Mouse (Mus musculus) embryo, embryonic 9.5 days (tissue): ENCODE measurements around the gene Plpp1.
A peak's percentile ranks its signal among the peaks of the same experiment; 100 is the strongest.

Source experiments
- DNase-seq: peaks from one replicate; pipeline ENCODE4 v3.0.0-alpha.2; 2017; ENCODE audit errors: extremely low spot score

Gene Plpp1

DNA sequence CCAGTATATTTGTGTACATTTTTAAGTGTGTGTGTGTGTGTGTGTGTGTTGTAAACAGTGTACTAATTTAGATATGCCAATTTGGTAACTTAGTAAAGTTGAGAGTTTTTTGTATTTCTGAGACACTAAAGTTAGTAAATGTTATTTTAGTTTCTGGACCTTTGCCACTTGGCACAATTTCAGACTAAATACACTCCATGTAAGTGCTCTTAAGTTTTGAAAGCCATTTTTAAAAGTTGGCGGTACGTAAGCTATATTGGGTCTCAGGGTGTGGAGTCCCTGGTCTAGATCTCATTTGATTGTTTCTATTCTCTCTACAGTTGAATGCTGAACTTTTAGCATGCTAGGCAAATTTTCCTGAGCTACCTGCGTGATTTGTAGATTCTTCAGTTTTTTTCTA, 17.5 kb downstream of the Plpp1 start:
- DNase-seq = no peak

DNA sequence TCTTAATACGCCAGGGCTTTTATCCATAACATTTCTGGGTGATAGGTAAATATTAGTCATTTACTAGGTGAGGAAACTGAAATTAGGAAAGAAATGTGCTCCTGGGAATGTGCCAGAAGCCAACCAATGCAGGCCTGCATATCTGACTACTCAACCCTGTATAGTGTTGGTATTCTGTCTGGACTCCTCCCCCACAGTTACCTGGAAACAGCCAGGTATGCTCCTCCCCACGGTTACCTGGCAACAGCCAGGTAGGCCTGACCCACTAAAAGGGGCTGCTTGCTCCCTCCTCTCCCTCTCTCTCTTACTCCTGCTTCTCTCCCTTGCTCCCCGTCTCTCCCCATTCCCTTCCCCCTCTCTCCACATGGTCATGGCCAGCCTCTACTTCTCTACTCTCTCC, 21.8 kb downstream of the Plpp1 start:
- DNase-seq = no peak

- no peak for DNase-seq
Observed at GRCm38 (mm10) chr13:112823236-112823910, 22.8 kb downstream of the Plpp1 start.

DNA sequence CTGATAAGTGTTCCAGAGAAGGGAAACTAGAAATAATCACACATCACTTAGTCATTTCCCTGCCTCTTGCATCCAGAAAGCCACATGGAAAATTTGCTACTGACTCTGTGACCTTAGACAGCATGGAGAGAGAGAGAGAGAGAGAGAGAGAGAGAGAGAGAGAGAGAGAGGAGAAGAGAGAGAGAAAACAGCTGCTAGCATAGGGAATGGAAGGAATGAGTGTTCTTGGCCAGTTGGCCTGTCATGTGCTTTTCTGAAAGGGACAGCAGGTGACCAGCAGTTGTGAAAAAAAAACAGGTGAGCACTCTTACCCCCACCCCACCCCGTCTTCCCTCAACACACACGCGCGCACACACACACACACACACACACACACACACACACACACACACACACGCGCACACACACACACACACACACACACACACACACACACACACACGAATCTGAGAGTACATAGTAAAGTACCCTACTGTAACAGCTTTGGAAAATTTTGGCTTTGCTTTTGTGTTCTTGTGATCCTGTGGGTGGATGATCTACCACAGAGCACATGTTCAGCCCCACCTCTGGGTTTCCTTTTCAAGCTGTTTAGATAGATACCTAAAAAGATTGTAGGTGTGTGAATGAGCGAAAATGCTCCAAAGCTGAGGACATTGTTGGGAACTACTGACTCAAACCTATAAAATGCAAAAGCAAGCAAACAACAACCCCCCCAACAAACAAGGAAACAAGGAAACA, 23.5 kb downstream of the Plpp1 start:
- DNase-seq = no peak

DNA sequence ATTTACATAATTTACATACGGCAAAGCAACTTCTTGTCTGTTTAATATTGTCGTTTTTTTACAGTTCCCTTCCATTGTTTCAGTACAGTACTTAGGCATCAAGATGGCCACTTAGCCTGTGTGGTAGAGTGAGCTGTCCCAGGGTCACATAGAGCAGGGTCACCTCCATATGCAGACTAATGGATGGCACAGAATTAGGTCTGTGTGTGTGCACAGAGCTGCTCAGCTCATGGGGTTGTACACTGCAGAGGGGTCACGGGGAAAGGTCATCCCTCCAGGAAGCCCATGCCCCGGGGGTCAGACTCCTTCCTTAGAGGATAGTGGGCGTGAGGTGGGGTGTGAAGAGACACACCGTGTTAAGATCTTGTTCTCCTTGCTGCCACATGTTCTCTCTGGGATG, 24.9 kb downstream of the Plpp1 start:
- DNase-seq = peak; percentile 29

DNA sequence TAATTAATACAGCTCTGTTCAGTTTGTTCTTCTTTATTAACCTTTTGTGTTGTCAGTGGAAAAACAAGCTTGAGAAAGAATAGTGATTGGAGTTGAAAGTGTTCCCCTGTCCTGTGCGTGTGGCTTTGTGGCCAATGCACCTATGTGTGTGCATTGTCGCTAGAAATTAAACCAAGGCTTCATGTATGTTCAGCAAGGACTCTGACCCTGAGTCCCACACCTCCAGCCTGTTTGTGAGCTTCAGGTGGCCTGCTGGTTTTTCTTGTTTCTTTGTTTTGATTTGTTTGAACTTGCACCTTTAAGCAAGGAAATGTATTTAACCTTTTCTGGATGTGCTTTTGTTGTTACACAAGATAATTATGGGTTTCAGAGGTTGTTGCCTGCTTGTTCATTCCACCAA, 29.0 kb downstream of the Plpp1 start:
- no peak for DNase-seq

DNA sequence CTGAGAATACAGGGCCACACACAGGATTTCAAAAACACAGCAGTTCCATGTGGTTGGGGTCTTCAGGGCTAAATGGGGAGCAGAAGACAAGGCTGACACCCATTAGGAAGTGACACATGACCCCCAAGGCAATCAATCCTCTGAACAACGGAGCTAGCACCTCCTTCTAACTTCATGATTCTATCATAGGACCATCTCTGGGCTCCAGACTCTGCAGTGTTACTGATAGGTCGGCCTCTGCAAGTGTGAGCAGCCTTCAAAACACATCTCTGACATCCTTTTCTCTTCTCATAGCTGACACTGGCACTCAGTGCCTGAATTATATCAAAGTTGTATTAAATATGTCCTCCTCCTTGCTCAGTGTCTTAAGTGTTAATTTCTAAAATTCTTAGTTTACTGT, 32.0 kb downstream of the Plpp1 start:
- DNase-seq = no peak

DNA sequence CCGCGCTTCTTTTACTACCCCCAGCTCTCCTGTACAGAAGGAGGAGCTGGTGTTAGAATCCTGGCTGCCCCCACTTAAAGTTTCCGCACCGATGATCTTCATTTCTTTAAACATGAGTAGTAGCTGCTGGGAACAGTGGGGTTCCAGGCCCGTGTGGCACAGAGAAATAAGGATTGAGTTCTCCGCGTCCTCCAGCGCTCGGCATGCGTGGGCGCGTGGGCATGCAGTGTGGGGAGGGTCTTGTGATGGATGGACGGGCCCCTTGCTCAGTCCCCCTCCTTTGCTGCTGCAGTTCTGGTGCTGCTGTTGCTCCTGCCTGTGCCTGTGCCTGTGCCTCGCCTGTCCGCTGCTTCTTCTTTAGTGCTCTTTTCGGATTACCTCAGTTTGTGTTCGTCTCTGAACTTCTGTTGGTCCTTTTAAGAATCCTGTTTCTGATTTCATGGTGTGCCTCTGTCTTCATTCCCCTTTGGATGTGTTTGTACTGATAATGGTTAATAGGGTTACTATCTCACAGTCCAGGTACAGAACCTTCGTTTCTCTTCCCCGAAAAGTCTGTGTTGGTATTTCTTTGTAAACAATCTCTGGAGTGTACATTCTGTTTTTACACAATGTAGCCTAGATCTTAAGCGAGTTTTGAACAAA, 32.8 kb downstream of the Plpp1 start:
- no peak for DNase-seq

GRCm38 (mm10) chr13:112833895-112834263, 33.3 kb downstream of the Plpp1 start:
- DNase-seq = no peak

GRCm38 (mm10) chr13:112835113-112835512, 34.5 kb downstream of the Plpp1 start:
- peak; percentile 25 for DNase-seq

DNA sequence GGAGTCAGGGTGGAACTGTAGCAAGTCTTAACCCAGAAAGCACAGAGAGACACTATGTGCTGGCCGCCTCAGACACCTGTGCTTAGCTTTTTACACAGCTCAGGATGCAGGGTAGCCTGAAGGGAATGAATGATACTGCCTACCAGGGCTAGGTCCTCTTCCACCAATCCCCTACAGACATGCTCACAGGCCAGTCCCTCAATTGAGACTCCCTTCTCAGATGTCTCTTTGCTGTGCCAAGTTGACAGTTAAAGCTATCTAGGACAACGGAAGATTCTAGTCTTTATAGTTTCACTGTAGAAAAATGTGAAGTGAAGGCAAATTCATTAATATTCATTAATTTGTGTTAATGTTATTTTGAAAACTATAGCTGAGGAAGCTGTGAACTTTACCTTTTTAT, 36.4 kb downstream of the Plpp1 start:
- DNase-seq = no peak

DNA sequence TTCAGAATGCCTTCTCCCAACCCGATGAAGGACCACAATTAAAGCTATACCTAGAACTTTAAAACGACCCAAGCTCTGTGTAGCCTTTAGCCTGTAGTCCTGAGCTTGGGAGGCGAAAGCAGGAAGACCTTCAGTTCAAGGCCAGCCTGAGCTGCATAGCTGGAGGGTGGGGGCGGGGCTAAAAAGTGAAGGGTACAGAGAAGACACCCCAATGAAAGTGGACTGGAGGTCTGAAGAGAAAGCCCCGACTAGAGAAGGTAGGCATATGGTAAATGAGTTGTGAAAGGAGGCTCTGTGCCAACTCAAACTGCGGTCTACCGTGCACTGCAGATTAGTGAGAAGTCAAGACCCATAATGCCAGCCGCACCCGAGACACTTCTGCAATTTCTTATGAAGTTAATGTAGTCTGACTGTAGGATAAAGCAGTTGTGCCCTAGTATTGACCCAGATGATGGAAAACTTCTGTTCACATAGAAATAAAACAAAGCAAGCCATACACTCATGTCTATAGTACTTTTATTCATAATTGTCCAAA, 37.1 kb downstream of the Plpp1 start:
- DNase-seq = no peak

DNA sequence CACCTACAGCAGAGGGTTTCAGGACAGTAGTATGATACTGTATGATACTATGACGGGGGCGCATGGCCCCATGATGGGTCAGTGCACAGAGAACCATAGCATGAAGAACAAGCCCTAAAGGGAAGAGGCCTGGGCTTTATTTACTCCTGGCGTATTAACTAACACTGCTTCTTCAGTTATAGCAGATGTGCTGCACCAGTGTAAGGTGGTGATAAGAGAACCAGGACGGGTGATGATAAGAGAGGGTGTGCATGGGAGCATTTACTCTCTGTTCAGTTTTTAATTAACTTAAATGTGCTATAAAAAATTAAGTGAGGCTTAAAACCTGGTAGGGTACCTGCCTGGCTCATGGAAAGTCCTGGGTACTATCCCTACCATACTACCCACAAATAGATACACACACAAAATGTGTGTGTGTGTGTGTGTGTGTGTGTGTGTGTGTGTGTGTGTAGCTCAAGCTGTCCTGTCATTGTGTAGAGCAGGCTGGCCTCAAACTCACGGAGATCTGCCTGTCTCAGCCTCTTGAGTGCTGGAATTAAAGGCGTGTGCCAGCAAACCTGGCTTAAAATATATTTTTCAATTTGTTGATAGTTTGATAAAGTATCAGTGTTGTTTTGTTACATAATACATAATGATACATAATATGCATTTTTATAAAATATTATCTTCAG, 38.1 kb downstream of the Plpp1 start:
- no peak for DNase-seq

GRCm38 (mm10) chr13:112840241-112841087, 39.9 kb downstream of the Plpp1 start:
- DNase-seq = no peak

GRCm38 (mm10) chr13:112845931-112846330, 45.3 kb downstream of the Plpp1 start:
- no peak for DNase-seq

DNA sequence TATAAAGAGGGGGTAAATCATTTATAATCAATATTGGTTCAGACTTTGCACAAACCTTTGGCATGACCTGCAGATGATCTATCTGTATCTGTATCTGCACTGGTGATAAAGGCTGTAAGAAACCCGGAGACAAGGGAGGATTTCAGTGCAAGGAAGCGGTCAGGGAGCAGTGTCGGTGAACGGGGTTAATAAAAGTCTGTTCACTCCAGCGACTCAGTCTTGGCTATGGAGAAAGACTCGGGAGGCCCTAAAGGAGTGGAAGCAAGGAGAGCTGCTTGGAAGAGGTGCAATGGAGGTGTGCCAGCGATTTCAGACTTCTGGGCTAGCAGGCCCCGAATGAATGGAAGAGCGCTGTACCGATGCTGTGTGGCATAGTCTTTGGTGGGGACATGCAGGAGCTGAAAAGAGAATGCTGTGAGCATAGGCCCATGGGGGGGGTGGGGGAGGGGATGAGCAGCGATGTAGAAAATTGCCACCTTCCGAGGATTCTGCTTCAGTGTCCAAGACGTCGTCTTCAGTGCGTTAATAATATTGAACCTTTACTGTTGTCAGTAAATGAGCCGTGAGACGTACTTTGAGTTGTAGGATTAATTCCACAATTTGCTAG, 53.2 kb downstream of the Plpp1 start:
- no peak for DNase-seq

GRCm38 (mm10) chr13:112854402-112854801, 53.8 kb downstream of the Plpp1 start:
- DNase-seq = no peak

DNA sequence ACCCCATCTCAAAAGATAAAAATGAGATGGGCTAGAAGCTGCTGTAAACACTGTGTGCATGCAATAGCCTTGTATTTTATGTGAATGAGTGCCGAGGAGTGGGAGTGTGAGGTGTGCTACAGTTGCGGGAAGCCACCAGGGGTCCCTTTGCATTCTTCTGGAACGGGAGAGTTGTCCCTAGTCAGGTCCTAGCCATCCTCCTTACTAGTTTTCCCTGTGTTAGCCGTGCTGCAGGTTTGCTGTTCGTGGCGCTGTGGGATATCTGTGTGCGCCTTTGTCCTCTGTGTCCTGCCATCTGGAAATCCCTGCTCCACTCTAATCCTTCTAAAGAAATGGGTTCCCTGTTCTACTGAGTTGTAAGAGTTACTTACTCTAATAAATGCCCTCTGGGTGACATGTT, 57.3 kb downstream of the Plpp1 start:
- no peak for DNase-seq

DNA sequence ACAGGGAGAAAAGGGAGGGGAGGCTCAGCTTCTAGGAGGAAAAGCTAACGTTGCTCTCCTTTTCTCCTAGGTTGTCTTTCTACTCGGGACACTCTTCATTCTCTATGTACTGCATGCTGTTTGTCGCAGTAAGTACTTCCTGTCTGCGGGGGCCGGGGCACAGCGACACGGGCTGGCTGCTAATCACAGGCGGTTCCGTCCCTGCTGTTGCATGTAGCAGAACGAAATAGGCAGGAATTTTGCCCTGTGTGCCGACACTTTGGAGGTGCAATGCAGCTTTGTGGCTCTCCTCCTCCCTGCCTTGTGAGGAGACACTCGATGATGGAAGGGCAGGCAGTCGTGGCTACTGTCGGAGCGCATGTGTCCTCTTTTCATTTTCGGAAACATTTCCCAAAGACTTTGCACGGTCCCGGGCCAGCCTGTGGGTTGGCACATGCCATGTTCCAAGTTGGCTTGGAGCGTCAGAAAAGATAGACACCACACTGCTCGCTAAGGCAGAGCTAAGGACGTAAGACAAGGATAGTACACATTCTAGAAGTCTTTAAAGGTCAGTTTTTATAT, 59.1 kb downstream of the Plpp1 start:
- DNase-seq = no peak

DNA sequence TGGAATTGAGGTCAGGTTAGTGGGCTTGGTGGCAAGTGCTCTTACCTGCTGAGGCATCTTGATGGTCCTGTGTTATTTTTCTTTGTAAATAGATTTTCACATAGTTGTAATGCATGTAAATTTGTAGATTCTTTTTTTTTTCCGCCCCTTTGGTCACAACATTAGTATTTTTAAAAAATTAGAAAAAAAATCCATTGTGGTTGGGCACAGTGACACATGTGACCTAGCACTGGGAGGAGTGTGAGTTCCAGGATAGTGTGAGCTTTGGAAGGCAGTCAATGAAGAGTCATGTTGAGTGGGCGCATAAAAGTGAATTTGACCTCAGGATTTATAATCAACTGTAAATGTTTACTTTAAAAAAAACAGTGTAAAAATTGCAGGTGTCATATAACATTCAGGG, 59.8 kb downstream of the Plpp1 start:
- no peak for DNase-seq

GRCm38 (mm10) chr13:112860911-112861310, 60.3 kb downstream of the Plpp1 start:
- no peak for DNase-seq
